Mouse (Mus musculus): ENCODE measurements at regions not wholly inside any gene's neighbourhood (a gene's known extent, or its start where the extent isn't known, plus 50 kb on each side); places are given as distances from the start of the nearest gene placed in this dataset.

DNA sequence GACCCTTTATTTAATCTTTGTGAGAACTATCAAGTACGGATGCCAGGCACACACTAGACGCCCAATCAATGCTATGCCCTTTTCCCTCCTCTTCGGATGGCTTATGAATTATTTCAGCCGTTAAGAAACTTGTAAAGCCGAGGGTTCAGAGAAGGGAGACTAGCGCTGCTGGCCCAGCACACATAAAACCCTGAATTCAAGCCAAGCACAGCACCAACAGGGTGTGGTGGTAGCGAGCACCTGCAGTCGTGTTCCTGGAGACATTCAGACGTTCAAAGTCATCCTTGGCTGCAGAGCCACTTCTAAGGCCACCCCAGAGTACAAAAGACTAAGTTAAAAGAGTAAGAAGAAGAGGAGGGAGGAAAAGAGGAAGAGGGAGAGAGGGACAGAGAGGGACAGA, 148.5 kb upstream of the Jarid2 start:
- no peak for DNase-seq

- no peak for DNase-seq
Observed at GRCm38 (mm10) chr13:44581947-44582766, 147.1 kb upstream of the Jarid2 start.

- no peak for DNase-seq
Observed at GRCm38 (mm10) chr13:44582767-44583085, 146.5 kb upstream of the Jarid2 start.

- no peak for DNase-seq
Observed at GRCm38 (mm10) chr13:44583614-44584013, 145.7 kb upstream of the Jarid2 start.

DNA sequence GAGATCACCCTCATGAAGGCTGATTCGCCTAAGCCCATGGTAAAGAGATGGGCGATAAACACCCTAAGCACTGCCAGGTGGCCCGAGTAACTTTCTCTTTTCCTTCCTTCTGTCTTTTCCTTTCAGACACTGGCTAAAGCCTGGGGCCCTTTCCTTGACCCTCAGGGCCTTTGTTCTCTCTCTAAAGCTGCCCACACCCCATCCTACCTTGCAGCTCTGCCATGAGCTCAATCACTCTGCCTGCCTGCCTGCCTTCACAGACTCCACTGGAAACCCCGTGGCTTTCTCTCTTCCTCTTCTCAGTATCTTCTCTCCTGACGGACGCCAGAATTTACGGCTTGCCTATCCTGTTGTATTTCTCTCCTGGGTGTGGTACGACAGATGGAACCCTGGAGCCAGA, 145.1 kb upstream of the Jarid2 start:
- no peak for DNase-seq

GRCm38 (mm10) chr13:44584551-44584950, 144.7 kb upstream of the Jarid2 start:
- DNase-seq, result no peak

DNA sequence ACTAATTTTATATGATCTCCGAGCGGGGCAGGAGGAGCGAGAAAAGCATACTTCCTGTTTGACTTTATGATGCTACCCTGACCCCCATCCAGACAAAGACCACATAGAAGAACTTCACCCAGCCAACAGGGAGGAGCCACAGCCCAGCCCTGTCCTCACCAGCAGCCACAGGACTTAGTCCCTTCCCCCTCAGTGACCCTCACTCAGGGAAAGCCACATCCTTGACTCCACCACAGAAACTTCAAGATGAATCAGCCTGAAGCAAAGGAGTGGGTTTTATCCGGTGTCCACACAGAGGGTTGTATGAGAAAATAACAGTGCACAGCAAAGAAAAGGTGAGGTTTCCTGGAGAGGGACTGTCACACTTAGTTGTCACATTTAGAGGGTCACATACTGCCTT, 141.4 kb upstream of the Jarid2 start:
- DNase-seq, result no peak

DNA sequence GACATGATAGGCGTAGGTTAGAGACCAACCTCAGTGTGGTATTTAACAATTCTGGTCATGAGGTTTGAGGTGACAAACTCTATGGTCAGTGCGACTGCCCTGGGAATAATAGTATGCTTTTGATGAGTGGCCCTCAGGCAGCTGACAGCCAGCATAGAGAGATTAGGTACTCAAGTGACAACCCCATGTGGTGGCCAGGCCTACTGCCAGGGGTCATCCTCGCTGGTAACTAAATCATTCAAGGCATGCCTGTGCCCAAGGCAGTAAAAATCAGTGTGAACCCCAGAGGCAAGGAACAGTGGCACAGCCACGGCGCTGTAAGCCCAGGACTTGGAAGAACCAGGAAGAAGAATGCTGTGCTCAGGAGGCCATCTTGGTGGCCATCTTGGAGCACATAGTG, 134.6 kb upstream of the Jarid2 start:
- DNase-seq, result no peak

- DNase-seq, result no peak
Observed at GRCm38 (mm10) chr13:44597666-44598065, 131.6 kb upstream of the Jarid2 start.

- no peak for DNase-seq
Observed at GRCm38 (mm10) chr13:44601024-44601423, 128.2 kb upstream of the Jarid2 start.

- no peak for DNase-seq
Observed at GRCm38 (mm10) chr13:44602658-44603057, 126.6 kb upstream of the Jarid2 start.

- DNase-seq, result no peak
Observed at GRCm38 (mm10) chr13:44607316-44608285, 121.7 kb upstream of the Jarid2 start.

GRCm38 (mm10) chr13:44608286-44608675, 121.0 kb upstream of the Jarid2 start:
- DNase-seq, result no peak

DNA sequence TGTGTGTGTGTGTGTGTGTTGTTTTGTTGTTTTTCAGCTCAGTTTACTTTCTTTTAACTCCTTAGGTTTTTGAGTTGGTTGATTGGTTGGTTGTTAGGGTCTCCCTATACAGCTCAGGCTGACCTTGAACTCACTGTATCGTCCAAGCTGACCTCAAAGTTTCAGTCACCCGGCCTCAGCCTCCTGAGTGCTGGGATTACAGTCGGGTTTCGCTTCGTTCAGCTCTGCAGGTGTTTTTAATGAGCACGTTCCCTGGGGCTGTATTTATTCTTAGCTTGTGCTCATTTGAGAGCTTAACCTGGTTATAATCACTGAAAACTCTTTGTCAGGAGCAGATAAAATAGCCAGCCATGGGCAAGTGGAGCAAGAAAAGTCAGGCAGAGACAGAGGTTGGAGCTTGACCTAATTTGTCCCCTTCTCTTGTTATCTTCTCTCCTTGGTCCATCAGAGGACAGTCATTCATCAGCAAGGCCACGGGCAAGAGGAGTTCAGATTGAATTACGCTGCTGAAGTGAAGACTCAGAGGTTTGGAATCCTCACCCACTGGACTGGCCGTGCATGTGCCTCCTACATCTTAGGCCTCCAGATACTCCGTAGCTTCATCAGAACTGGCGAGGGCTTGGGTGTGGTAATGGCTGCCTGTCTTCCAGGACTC, 120.5 kb upstream of the Jarid2 start:
- no peak for DNase-seq

GRCm38 (mm10) chr13:44609606-44610005, 119.7 kb upstream of the Jarid2 start:
- no peak for DNase-seq

GRCm38 (mm10) chr13:44615696-44616095, 113.6 kb upstream of the Jarid2 start:
- DNase-seq, result no peak

DNA sequence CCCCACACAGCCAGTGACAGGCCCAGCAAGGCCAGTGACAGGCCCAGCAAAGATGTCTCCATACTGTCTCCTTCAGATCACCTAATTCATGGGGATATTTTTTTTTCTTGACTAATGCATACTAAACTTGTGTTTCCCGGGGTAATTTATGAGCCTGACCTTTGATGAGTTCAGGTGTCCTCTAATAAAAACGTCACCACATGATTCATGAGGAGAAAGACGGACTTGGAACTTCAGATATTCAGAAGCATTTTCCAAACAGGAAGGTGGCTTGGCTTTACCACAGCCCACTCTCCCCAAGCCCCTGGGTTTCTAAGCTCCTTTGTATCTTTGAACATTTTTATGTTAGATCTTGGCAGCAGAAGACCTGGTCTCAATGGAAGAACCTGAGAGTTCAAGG, 110.9 kb upstream of the Jarid2 start:
- DNase-seq, result no peak

GRCm38 (mm10) chr13:44622661-44623355, 106.5 kb upstream of the Jarid2 start:
- DNase-seq, result peak; percentile 1

GRCm38 (mm10) chr13:44624716-44625115, 104.6 kb upstream of the Jarid2 start:
- DNase-seq, result no peak

DNA sequence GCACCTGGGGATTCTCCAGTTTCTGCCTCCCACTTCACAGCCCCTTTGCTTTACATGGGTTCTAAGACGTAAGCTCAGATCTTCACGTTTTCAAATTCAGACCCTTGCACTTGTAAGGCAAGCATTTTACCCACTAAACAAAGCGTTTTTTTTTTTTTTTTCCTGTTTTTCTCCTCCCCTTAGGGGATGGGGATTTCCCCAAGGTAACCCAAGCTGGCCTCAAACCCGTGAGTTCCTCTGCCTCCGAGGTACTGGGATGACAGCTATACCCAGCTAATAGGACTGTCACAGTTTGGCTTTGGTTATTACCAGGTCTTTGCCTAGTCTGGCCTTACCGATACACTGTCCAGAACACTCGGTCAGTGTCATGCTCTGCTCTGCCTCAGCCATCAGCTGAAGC, 103.5 kb upstream of the Jarid2 start:
- no peak for DNase-seq

GRCm38 (mm10) chr13:44626806-44627205, 102.5 kb upstream of the Jarid2 start:
- DNase-seq, result no peak

GRCm38 (mm10) chr13:44630061-44630460, 99.2 kb upstream of the Jarid2 start:
- no peak for DNase-seq

GRCm38 (mm10) chr13:44634616-44635015, 94.7 kb upstream of the Jarid2 start:
- no peak for DNase-seq

Measured in right cerebral cortex, adult 18-20 months (tissue).